Mouse (Mus musculus) CH12.LX (cell line): Measurements from ENCODE around the gene Snta1.

ENCODE experiments used
- BHLHE40 ChIP-seq: IDR thresholded peaks from 2 replicates; pipeline ENCODE4 v1.6.1; 2011; ENCODE audit warnings: mild to moderate bottlenecking, low read depth, low read length, improper control_type of control experiment
- CTCF ChIP-seq, 2 experiments: IDR thresholded peaks in 1 of 2; conservative IDR thresholded peaks in 1 of 2; 2 replicates each; pipeline ENCODE4 v1.5.1; 2011 to 2012; ENCODE audit warnings: low read depth in 2 of 2, low read length in 2 of 2, improper control_type of control experiment in 1 of 2, inconsistent platforms in 1 of 2, mild to moderate bottlenecking in 1 of 2, moderate library complexity in 1 of 2
- E2F4 ChIP-seq: IDR thresholded peaks from 2 replicates; pipeline ENCODE4 v1.6.1; 2011; ENCODE audit warnings: low read depth, low read length, improper control_type of control experiment; ENCODE audit not compliant: insufficient replicate concordance
- RAD21 ChIP-seq: IDR thresholded peaks from 2 replicates; pipeline ENCODE4 v1.6.1; 2011; ENCODE audit warnings: low read depth, mild to moderate bottlenecking, low read length, improper control_type of control experiment, moderate library complexity
- ZMIZ1 ChIP-seq: IDR thresholded peaks from 2 replicates; pipeline ENCODE4 v1.6.1; 2012; ENCODE audit warnings: low read depth, mild to moderate bottlenecking, inconsistent platforms, low read length, improper control_type of control experiment
- ZNF384 ChIP-seq: IDR thresholded peaks from 2 replicates; pipeline ENCODE4 v1.6.1; 2012; ENCODE audit warnings: low read depth, low read length, improper control_type of control experiment, inconsistent platforms

- no peak for TF ChIP-seq RAD21
- no peak for TF ChIP-seq ZMIZ1
- TF ChIP-seq E2F4: no peak
- TF ChIP-seq CTCF (conservative IDR thresholded peaks at IDR 0.05 in 1 of 2, IDR thresholded peaks at IDR 0.05 in 1 of 2; ENCODE audit: low read depth in 2 of 2, low read length in 2 of 2): no peak
- TF ChIP-seq ZNF384: no peak
- no peak for TF ChIP-seq BHLHE40
Observed at GRCm38 (mm10) chr2:154399325-154399724, 8.6 kb downstream of the Snta1 start.
